Mouse (Mus musculus): Measurements from ENCODE around the gene Vmn2r103. TPM values are rescaled to one million over a fixed set of nuclear protein-coding genes. Genes with fewer than 3 reads are reported as not detected.

Gene Vmn2r103
- not detected in 2 replicates for polyA plus RNA-seq (2021; fragmentation: Nextera tagmentation)
- long read RNA-seq, experiment 1, result 0 reads
- long read RNA-seq, experiment 2, result 0 reads

GRCm38 (mm10) chr17:19773063-19773462 is at the start of gene Vmn2r103:
TSS of gene Vmn2r103 (plus strand) at chr17:19773363.

Other genes starting within 250 kb of the Vmn2r103 start
- not detected in 2 replicates for gene Vmn2r101, start 196.1 kb upstream of the Vmn2r103 start, polyA plus RNA-seq (2021; fragmentation: Nextera tagmentation)
- not detected in 2 replicates for gene Vmn2r102, start 113.0 kb upstream of the Vmn2r103 start, polyA plus RNA-seq (2021; fragmentation: Nextera tagmentation)

All from layer of hippocampus, adult 6 months (tissue).